Mouse (Mus musculus): ENCODE measurements at regions not wholly inside any gene's neighbourhood (a gene's known extent, or its start where the extent isn't known, plus 50 kb on each side); places are given as distances from the start of the nearest gene placed in this dataset.

DNA sequence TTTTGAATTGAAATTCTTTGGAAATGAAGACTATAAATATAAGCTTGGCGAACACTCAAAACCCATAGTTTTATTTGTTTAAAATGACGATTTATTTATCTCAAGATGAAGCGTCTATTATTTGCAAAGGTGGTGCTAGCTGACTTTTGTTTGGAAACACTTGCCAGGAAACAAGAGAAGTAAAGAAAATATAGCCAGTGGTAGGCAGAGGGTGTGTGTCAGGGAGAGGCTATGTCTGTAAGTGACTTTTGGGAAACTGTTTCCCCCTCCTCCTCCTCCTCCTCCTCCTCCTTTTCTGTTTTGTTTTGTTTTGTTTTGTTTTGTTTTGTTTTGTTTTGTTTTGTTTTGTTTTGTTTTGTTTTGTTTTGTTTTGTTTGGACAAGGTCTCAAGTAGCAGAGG, 62.2 kb upstream of the Egln3 start:
- TF ChIP-seq MAFK (IDR thresholded peaks at IDR 0.05; ENCODE audit: insufficient read depth, low read depth, low read length) (no peak), ZC3H11A (IDR thresholded peaks at IDR 0.05; ENCODE audit: borderline replicate concordance, low read depth, low read length) (no peak), HCFC1 (IDR thresholded peaks at IDR 0.05; ENCODE audit: borderline replicate concordance, insufficient read depth, low read length) (no peak), CHD2 (IDR thresholded peaks at IDR 0.05; ENCODE audit: low read depth, low read length) (no peak)
